In the genomic region with DNA sequence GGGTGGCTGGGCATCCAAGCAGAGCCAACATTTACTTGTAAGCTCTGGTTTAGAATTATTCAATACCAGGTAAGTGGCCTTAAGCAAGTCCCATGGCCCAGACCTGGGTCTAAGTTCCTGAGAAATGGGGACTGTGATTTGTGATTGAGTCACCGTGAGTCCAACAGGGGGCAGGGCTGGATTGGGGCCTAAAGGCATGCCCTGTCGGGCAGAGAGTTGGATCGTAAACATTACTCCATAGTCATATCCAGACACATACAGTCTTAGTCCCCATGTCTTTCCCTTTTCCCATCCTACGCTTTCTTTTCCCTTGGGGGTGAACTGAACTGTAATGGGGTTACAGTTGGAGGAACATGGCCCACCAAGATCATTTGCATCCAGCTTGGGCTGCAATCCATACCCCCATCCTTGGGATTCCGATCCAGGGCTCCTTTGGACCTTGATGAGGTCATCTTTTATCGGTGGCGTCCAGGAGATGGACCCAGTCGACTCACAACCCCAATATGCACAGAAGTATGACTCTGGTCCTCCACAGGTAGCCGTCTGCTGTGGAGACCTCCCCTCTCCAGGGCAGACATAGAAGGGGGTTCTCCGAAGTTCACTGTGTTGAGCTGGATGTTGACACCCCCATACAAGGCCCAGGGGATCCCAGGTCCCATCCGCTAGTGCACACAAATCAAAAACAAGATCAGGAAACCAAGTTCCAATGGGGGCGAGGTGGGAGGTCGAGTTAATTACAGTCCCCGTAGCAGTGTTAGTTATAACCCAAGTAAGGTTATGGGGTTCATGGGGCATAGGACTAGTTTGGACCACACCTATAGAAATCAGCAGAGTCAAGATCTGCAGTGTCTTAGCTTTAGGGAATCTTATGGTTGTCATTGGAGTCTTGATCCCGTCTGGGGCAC, we compare ENCODE assay signal across 10 mouse cellular contexts. TPM values are rescaled to one million over a fixed set of nuclear protein-coding genes. Genes with fewer than 3 reads are reported as not detected.
DNase-seq lines count a peak whose midpoint lies in the region; ATAC-seq and TF ChIP-seq lines count a peak whose summit lies in the region.
"Had no signal": no experiment of that assay in that cellular context is flagged by ENCODE, and none has a peak within 500 bp of the region (broad histone marks: within the 10 kb centered on the region; RNA-seq: fewer than 3 reads in every experiment).

No protein-coding gene starts in this region.

- H3K36me3 ChIP-seq in kidney, embryonic 14.5 days (ENCODE audit: control insufficient read depth, insufficient read depth, low read length) = peaks cover 16% of the 10 kb centered on the region; the same call in 1 of the 2 replicates
- no peaks in the 10 kb centered on the region for H3K36me3 ChIP-seq in kidney, adult 2 months (ENCODE audit: control insufficient read depth, insufficient read depth, low read length)
- peaks cover 5% of the 10 kb centered on the region for H3K36me3 ChIP-seq in ES-Bruce4 (ENCODE audit: control insufficient read depth, insufficient read depth, low read length, poor library complexity, severe bottlenecking)
- peaks cover 24% of the 10 kb centered on the region for H3K36me3 ChIP-seq in embryonic facial prominence, embryonic 14.5 days (ENCODE audit: control insufficient read depth, insufficient read depth, low read length)
- peaks cover 48% of the 10 kb centered on the region for H3K36me3 ChIP-seq in liver, embryonic 12.5 days

- no peak for TF ChIP-seq EP300 in ES-Bruce4 (IDR thresholded peaks at IDR 0.05; ENCODE audit: insufficient read depth, low read depth, low read length)

- no peak for ATAC-seq in kidney, embryonic 14.5 days (ENCODE audit: low FRiP score, low TSS enrichment)
- ATAC-seq in embryonic facial prominence, embryonic 14.5 days (ENCODE audit: low read depth) = no peak
- ATAC-seq in liver, embryonic 12.5 days = no peak

- H3K27me3 ChIP-seq in kidney, embryonic 14.5 days (ENCODE audit: control insufficient read depth, insufficient read depth, low read length) = no peaks in the 10 kb centered on the region
- no peaks in the 10 kb centered on the region for H3K27me3 ChIP-seq in kidney, adult 2 months (replicated peaks; ENCODE audit: control insufficient read depth, insufficient read depth, low read length)
- no peaks in the 10 kb centered on the region for H3K27me3 ChIP-seq in ES-Bruce4 (ENCODE audit: control insufficient read depth, insufficient read depth, low read length, poor library complexity, severe bottlenecking)
- no peaks in the 10 kb centered on the region for H3K27me3 ChIP-seq in embryonic facial prominence, embryonic 14.5 days (replicated peaks; ENCODE audit: control insufficient read depth, insufficient read depth, low read length)
- H3K27me3 ChIP-seq in liver, embryonic 12.5 days (replicated peaks) = no peaks in the 10 kb centered on the region

- peak overlapping the region; percentile 14; the same call in 1 of the 2 replicates for H3K9ac ChIP-seq in kidney, embryonic 14.5 days (ENCODE audit: low read depth, low read length)
- H3K9ac ChIP-seq in ES-Bruce4 (ENCODE audit: low read depth, poor library complexity, severe bottlenecking) = peak overlapping the region; percentile 92
- H3K9ac ChIP-seq in embryonic facial prominence, embryonic 14.5 days (ENCODE audit: low read depth, low read length) = no peak overlapping the region
- H3K9ac ChIP-seq in liver, embryonic 12.5 days = peak overlapping the region; percentile 87

- H3K27ac ChIP-seq in kidney, embryonic 14.5 days (ENCODE audit: low read depth, low read length) = no peak overlapping the region
- H3K27ac ChIP-seq in kidney, adult 2 months (ENCODE audit: insufficient read depth, low read depth, low read length) = no peak overlapping the region
- H3K27ac ChIP-seq in ES-Bruce4 (ENCODE audit: insufficient read depth, low read length) = peak overlapping the region; percentile 85; the same call in 1 of the 2 replicates
- H3K27ac ChIP-seq in embryonic facial prominence, embryonic 14.5 days (replicated peaks; ENCODE audit: low read depth, low read length) = no peak overlapping the region
- peak overlapping the region; percentile 96 for H3K27ac ChIP-seq in liver, embryonic 12.5 days

- no peak for TF ChIP-seq CTCF in kidney, adult 2 months (conservative IDR thresholded peaks at IDR 0.05; ENCODE audit: insufficient read depth, insufficient read length, low read depth, low read length)
- TF ChIP-seq CTCF in ES-Bruce4 (IDR thresholded peaks at IDR 0.05; ENCODE audit: low read depth, low read length) = peak; percentile 24

- no peak for TF ChIP-seq POLR2A in kidney, adult 2 months (IDR thresholded peaks at IDR 0.05; ENCODE audit: low read depth, low read length)
- no peak for TF ChIP-seq POLR2A in ES-Bruce4 (IDR thresholded peaks at IDR 0.05; ENCODE audit: insufficient read depth, low read length)

- DNase-seq in kidney, adult 2 months = no peak
- no peak for DNase-seq in embryonic facial prominence, embryonic 14.5 days (ENCODE audit: low spot score)
- DNase-seq in right cerebral cortex, postnatal 10 days (ENCODE audit: low spot score in 2 of 2) = no peak
- DNase-seq in gastrocnemius, adult 18-20 months (ENCODE audit: low spot score) = no peak
- no peak for DNase-seq in left cerebral cortex, postnatal 25 days (ENCODE audit: low spot score in 2 of 2)
- DNase-seq: cerebellum, postnatal 36 days had no signal

- H3K4me2 ChIP-seq in kidney, embryonic 14.5 days (replicated peaks; ENCODE audit: low read depth, low read length) = peak overlapping the region; percentile 97
- H3K4me2 ChIP-seq in embryonic facial prominence, embryonic 14.5 days (ENCODE audit: low read depth, low read length) = peak overlapping the region; percentile 99
- H3K4me2 ChIP-seq in liver, embryonic 12.5 days = peak overlapping the region; percentile 99

- peak overlapping the region; percentile 36; the same call in 1 of the 2 replicates for H3K4me3 ChIP-seq in kidney, embryonic 14.5 days (ENCODE audit: low read length)
- H3K4me3 ChIP-seq in kidney, adult 2 months (ENCODE audit: insufficient read depth, low read depth, low read length) = no peak overlapping the region
- H3K4me3 ChIP-seq in ES-Bruce4 (ENCODE audit: low read depth, low read length) = peak overlapping the region; percentile 18; the same call in 1 of the 2 replicates
- peak overlapping the region; percentile 4; the same call in 1 of the 2 replicates for H3K4me3 ChIP-seq in embryonic facial prominence, embryonic 14.5 days (ENCODE audit: low read depth, low read length)
- H3K4me3 ChIP-seq in liver, embryonic 12.5 days = peak overlapping the region; percentile 97

- WGBS in kidney, embryonic 14.5 days = 90% methylated on average over 15 of the region's 15 CpGs
- WGBS in kidney, adult 2 months = 85% methylated on average over 15 of the region's 15 CpGs
- WGBS in embryonic facial prominence, embryonic 14.5 days = 92% methylated on average over 15 of the region's 15 CpGs
- 75% methylated on average over 15 of the region's 15 CpGs for WGBS in liver, embryonic 12.5 days (ENCODE audit: insufficient replicate concordance)

- H3K4me1 ChIP-seq in kidney, embryonic 14.5 days (ENCODE audit: control insufficient read depth, insufficient read depth, low read length) = peaks cover 28% of the 10 kb centered on the region
- no peaks in the 10 kb centered on the region for H3K4me1 ChIP-seq in kidney, adult 2 months (ENCODE audit: control insufficient read depth, insufficient read depth, low read length)
- H3K4me1 ChIP-seq in ES-Bruce4 (ENCODE audit: control insufficient read depth, insufficient read depth, low read length) = peaks cover 5% of the 10 kb centered on the region
- peaks cover 12% of the 10 kb centered on the region for H3K4me1 ChIP-seq in embryonic facial prominence, embryonic 14.5 days (ENCODE audit: control insufficient read depth, insufficient read depth, low read length)
- peaks cover 65% of the 10 kb centered on the region for H3K4me1 ChIP-seq in liver, embryonic 12.5 days

- no peaks in the 10 kb centered on the region for H3K9me3 ChIP-seq in kidney, embryonic 14.5 days (ENCODE audit: control insufficient read depth, low read length)
- H3K9me3 ChIP-seq in ES-Bruce4 (replicated peaks; ENCODE audit: control insufficient read depth, insufficient read depth, low read length, poor library complexity, severe bottlenecking) = no peaks in the 10 kb centered on the region
- H3K9me3 ChIP-seq in embryonic facial prominence, embryonic 14.5 days (ENCODE audit: control insufficient read depth, low read length) = no peaks in the 10 kb centered on the region
- H3K9me3 ChIP-seq in liver, embryonic 12.5 days (replicated peaks) = no peaks in the 10 kb centered on the region; the same call in 1 of the 2 replicates

- intact Hi-C loops in left cerebral cortex, postnatal 25 days (cut with DNase I) = loop anchor here (2.0 kb wide), 1 partner anchor 14 kb away; no protein-coding TSS in a partner anchor

RNA-seq across cellular contexts. Expression of gene Vars, which starts 2.0 kb away (rescaled TPM):
- 96.4 and 137 TPM in 2 replicates for polyA plus RNA-seq in kidney, embryonic 14.5 days (2014; fragmentation: Nextera tagmentation; extraction: Ambion mirVana)
- polyA plus RNA-seq in kidney, adult 2 months (2012; rRNA removed) = 52.5 and 64.5 TPM in 2 replicates
- polyA plus RNA-seq in ES-Bruce4 (2011; ENCODE audit: insufficient read depth, insufficient read length, low read depth, missing spikeins) = 108 and 123 TPM in 2 replicates
- polyA plus RNA-seq in embryonic facial prominence, embryonic 14.5 days (2014; fragmentation: Nextera tagmentation; extraction: Ambion mirVana) = 80.3 and 87.7 TPM in 2 replicates
- polyA plus RNA-seq in liver, embryonic 12.5 days (2016; fragmentation: Nextera tagmentation; extraction: Ambion mirVana) = 208 and 211 TPM in 2 replicates
- total RNA-seq in gastrocnemius, adult 18-20 months (2021) = 10 to 100 TPM; 38.2 TPM
- total RNA-seq in left cerebral cortex, postnatal 25 days (2021) = 10 to 100 TPM; 38.0 to 44.7 TPM

RNA-seq across cellular contexts. Expression of gene Lsm2, which starts 17.1 kb away (rescaled TPM):
- polyA plus RNA-seq in kidney, embryonic 14.5 days (2014; fragmentation: Nextera tagmentation; extraction: Ambion mirVana) = 240 and 246 TPM in 2 replicates
- polyA plus RNA-seq in kidney, adult 2 months (2012; rRNA removed) = 70.2 and 88.2 TPM in 2 replicates
- 163 and 166 TPM in 2 replicates for polyA plus RNA-seq in ES-Bruce4 (2011; ENCODE audit: insufficient read depth, insufficient read length, low read depth, missing spikeins)
- polyA plus RNA-seq in embryonic facial prominence, embryonic 14.5 days (2014; fragmentation: Nextera tagmentation; extraction: Ambion mirVana) = 151 and 159 TPM in 2 replicates
- 202 and 215 TPM in 2 replicates for polyA plus RNA-seq in liver, embryonic 12.5 days (2016; fragmentation: Nextera tagmentation; extraction: Ambion mirVana)
- total RNA-seq in gastrocnemius, adult 18-20 months (2021) = 10 to 100 TPM; 14.0 to 17.1 TPM
- total RNA-seq in left cerebral cortex, postnatal 25 days (2021) = 10 to 100 TPM; 17.3 to 18.0 TPM

RNA-seq across cellular contexts. Expression of gene Vwa7, which starts 17.6 kb away (rescaled TPM):
- polyA plus RNA-seq in kidney, embryonic 14.5 days (2014; fragmentation: Nextera tagmentation; extraction: Ambion mirVana) = 0.13 and 0.28 TPM in 2 replicates
- polyA plus RNA-seq in kidney, adult 2 months (2012; rRNA removed) = 0.80 and 0.89 TPM in 2 replicates
- 0.30 and 0.33 TPM in 2 replicates for polyA plus RNA-seq in ES-Bruce4 (2011; ENCODE audit: insufficient read depth, insufficient read length, low read depth, missing spikeins)
- polyA plus RNA-seq in embryonic facial prominence, embryonic 14.5 days (2014; fragmentation: Nextera tagmentation; extraction: Ambion mirVana) = 0.07 and 0.20 TPM in 2 replicates
- polyA plus RNA-seq in liver, embryonic 12.5 days (2016; fragmentation: Nextera tagmentation; extraction: Ambion mirVana) = 0.10 and 0.15 TPM in 2 replicates
- total RNA-seq in gastrocnemius, adult 18-20 months (2021) = 10 to 100 TPM; 13.2 to 16.8 TPM
- under 1 TPM; 0.30 to 0.37 TPM for total RNA-seq in left cerebral cortex, postnatal 25 days (2021)

RNA-seq across cellular contexts. Expression of gene Hspa1l, which starts 26.3 kb away (rescaled TPM):
- 0.79 and 1.3 TPM in 2 replicates for polyA plus RNA-seq in kidney, embryonic 14.5 days (2014; fragmentation: Nextera tagmentation; extraction: Ambion mirVana)
- polyA plus RNA-seq in kidney, adult 2 months (2012; rRNA removed) = 0.33 and 0.58 TPM in 2 replicates
- 0.25 TPM in 1 of 2 replicates, not detected in the other for polyA plus RNA-seq in ES-Bruce4 (2011; ENCODE audit: insufficient read depth, insufficient read length, low read depth, missing spikeins)
- polyA plus RNA-seq in embryonic facial prominence, embryonic 14.5 days (2014; fragmentation: Nextera tagmentation; extraction: Ambion mirVana) = 0.99 and 1.0 TPM in 2 replicates
- polyA plus RNA-seq in liver, embryonic 12.5 days (2016; fragmentation: Nextera tagmentation; extraction: Ambion mirVana) = 0.38 and 0.49 TPM in 2 replicates
- 10 to 100 TPM; 31.8 to 33.6 TPM for total RNA-seq in gastrocnemius, adult 18-20 months (2021)
- total RNA-seq in left cerebral cortex, postnatal 25 days (2021) = under 1 TPM; 0.27 to 0.34 TPM
- total RNA-seq: granulocyte monocyte progenitor cell, adult 5-6 weeks had no signal

RNA-seq across cellular contexts. Expression of gene Hspa1a, which starts 26.8 kb away (rescaled TPM):
- 4.3 and 4.8 TPM in 2 replicates for polyA plus RNA-seq in kidney, embryonic 14.5 days (2014; fragmentation: Nextera tagmentation; extraction: Ambion mirVana)
- 23.4 and 31.5 TPM in 2 replicates for polyA plus RNA-seq in kidney, adult 2 months (2012; rRNA removed)
- 1.9 and 2.5 TPM in 2 replicates for polyA plus RNA-seq in ES-Bruce4 (2011; ENCODE audit: insufficient read depth, insufficient read length, low read depth, missing spikeins)
- 7.3 TPM in 2 replicates for polyA plus RNA-seq in embryonic facial prominence, embryonic 14.5 days (2014; fragmentation: Nextera tagmentation; extraction: Ambion mirVana)
- polyA plus RNA-seq in liver, embryonic 12.5 days (2016; fragmentation: Nextera tagmentation; extraction: Ambion mirVana) = 2.8 and 5.0 TPM in 2 replicates
- total RNA-seq in gastrocnemius, adult 18-20 months (2021) = 10 to 100 TPM; 16.6 to 99.8 TPM
- 10 to 100 TPM; 10.8 to 12.6 TPM for total RNA-seq in left cerebral cortex, postnatal 25 days (2021)

Comparison
In these comparisons a context has a peak if more than half of its experiments do, and no peak if none do; other contexts are left out.
1. H3K27ac ChIP-seq: peak in ES-Bruce4 (single experiment) and liver, embryonic 12.5 days (single experiment); none in kidney, embryonic 14.5 days (single experiment), kidney, adult 2 months (single experiment) and embryonic facial prominence, embryonic 14.5 days (single experiment).
2. Peak in every context shown above with its lines, with median percentiles within 50 percentile points of each other: H3K4me2 ChIP-seq.